Mouse (Mus musculus) mouse trophoblast stem cell (cell line): Measurements from ENCODE around the gene Gpd2.

Experiments used
- in situ Hi-C, 2 experiments: fragments of 300-500 bp; cut with MseI, MboI; formaldehyde crosslinking; loops; 2 replicates in 1 of 2; 3 replicates in 1 of 2; pipeline ENCODE4 v1.15.1; 2025

Gene Gpd2

GRCm38 (mm10) chr2:57250113-57250512 is 12.7 kb downstream of the Gpd2 start:
- in situ Hi-C loops, result no loop called here

- in situ Hi-C loops, result no loop called here
Measured at GRCm38 (mm10) chr2:57251636-57252317, 14.3 kb downstream of the Gpd2 start.

GRCm38 (mm10) chr2:57252542-57253301 is 15.3 kb downstream of the Gpd2 start:
- in situ Hi-C loops, result no loop called here

- in situ Hi-C loops, result no loop called here
Measured at GRCm38 (mm10) chr2:57254267-57254666, 16.8 kb downstream of the Gpd2 start.

- in situ Hi-C loops, result no loop called here
Measured at GRCm38 (mm10) chr2:57255153-57255670, 17.8 kb downstream of the Gpd2 start.

GRCm38 (mm10) chr2:57255836-57256235 is 18.4 kb downstream of the Gpd2 start:
- in situ Hi-C loops, result no loop called here

GRCm38 (mm10) chr2:57256459-57256858 is 19.0 kb downstream of the Gpd2 start:
- in situ Hi-C loops, result no loop called here

- in situ Hi-C loops, result no loop called here
Measured at GRCm38 (mm10) chr2:57261286-57262077, 24.0 kb downstream of the Gpd2 start.

- in situ Hi-C loops, result no loop called here
Measured at GRCm38 (mm10) chr2:57263431-57263830, 26.0 kb downstream of the Gpd2 start.

GRCm38 (mm10) chr2:57264912-57265311 is 27.5 kb downstream of the Gpd2 start:
- in situ Hi-C loops, result no loop called here

GRCm38 (mm10) chr2:57266679-57267393 is 29.4 kb downstream of the Gpd2 start:
- in situ Hi-C loops, result no loop called here

- in situ Hi-C loops, result no loop called here
Measured at GRCm38 (mm10) chr2:57267394-57267716, 29.9 kb downstream of the Gpd2 start.

GRCm38 (mm10) chr2:57267896-57268295 is 30.5 kb downstream of the Gpd2 start:
- in situ Hi-C loops, result no loop called here

- in situ Hi-C loops, result no loop called here
Measured at GRCm38 (mm10) chr2:57268839-57269238, 31.4 kb downstream of the Gpd2 start.

GRCm38 (mm10) chr2:57269690-57270435 is 32.4 kb downstream of the Gpd2 start:
- in situ Hi-C loops, result no loop called here

GRCm38 (mm10) chr2:57280190-57280723 is 42.8 kb downstream of the Gpd2 start:
- in situ Hi-C loops, result no loop called here

- in situ Hi-C loops, result no loop called here
Measured at GRCm38 (mm10) chr2:57283791-57284190, 46.4 kb downstream of the Gpd2 start.

GRCm38 (mm10) chr2:57285197-57285596 is 47.8 kb downstream of the Gpd2 start:
- in situ Hi-C loops, result no loop called here

- in situ Hi-C loops, result no loop called here
Measured at GRCm38 (mm10) chr2:57287986-57288385, 50.6 kb downstream of the Gpd2 start.

- in situ Hi-C loops, result no loop called here
Measured at GRCm38 (mm10) chr2:57293571-57293970, 56.1 kb downstream of the Gpd2 start.

GRCm38 (mm10) chr2:57296069-57296468 is 58.6 kb downstream of the Gpd2 start:
- in situ Hi-C loops, result no loop called here
